Mouse (Mus musculus): ENCODE results near the gene Sncb. TPM values are rescaled to one million over a fixed set of nuclear protein-coding genes. Genes with fewer than 3 reads are reported as not detected.
"Not testable (repeated sequence)": the region's sequence is repeated elsewhere in the genome, so short reads cannot be mapped to it uniquely, and the experiment has no call there.

Sncb gene
- total RNA-seq (2021): 0.96 and 2.5 TPM in 2 replicates
- long read RNA-seq, experiment 1, partial matches to known transcripts: 0 of 2 reads
- long read RNA-seq, experiment 1, other reads (novel, unspliced or antisense): 0 of 2 reads
- long read RNA-seq, experiment 2: 0 reads

DNA sequence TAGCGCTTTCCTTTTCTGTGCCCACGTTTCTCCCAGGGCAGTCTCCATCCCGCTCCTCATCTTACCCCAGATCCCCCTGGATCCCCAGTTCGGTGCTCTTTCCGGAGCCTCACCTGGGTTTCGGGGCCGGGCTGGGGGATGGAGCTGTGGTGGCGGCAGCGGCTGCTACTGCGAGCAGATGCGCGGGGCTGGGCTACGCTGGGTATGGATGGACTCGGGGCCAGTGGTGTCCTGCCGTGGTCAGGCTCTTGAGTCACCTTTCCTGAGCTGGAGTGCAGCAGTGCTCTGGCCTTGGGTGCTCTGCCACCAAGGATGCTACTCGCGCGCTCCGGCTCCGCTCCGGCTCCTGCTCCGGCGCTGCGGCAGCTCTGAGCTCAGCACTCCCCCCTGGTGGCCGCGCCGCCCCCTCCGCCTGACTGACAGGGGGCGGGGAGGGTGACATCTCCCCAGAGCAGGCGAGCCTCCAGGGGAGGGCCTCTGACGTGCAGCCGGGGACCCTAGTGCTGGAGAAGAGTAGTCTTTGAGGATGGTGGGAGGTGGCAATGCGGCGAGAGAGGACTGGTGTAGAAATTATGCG is at the start of gene Sncb:
Gene Sncb, minus strand, starts transcription at position 404 of the 577 bp plus-strand sequence.
- DNase-seq: peak; percentile 85

DNA sequence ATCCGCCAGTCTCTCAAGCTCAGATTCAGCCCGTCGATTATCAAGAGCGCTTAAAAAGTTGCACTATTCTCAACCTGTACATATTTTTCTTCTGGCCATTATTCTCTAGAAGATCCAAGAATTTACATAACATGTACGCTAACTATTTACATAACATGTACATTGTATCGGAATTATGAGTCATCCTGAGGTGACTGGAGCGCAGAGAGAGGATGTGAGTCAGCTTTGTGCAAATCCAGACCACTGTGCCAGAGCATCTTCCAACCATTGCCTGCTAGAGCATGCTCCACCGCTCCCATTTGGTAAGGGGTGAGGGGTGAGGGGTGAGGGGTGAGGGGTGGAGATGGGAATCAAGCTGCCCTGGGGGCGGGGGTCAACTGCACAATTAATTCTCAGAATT is 47.0 kb upstream of the Sncb start:
- no peak for DNase-seq

DNA sequence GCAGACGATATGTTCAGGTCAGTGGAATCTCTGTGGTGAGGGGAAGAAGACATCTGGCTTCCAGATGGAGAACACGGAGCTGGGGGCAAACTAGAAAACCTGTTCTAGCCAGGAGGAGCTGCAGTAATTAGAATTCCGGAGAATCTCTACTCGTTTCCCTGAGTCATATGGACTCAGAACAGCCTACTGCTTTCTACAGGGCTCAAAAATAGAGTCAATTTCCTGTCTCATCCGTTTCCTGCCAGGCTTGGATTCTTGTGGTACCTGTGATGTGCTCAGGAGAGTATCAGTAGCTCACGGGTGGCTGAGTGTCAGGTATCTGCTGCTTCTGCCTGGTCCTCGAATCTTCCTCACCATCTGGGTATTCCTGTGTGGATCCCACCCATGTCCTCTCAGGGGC is 45.1 kb upstream of the Sncb start:
- DNase-seq: no peak

DNA sequence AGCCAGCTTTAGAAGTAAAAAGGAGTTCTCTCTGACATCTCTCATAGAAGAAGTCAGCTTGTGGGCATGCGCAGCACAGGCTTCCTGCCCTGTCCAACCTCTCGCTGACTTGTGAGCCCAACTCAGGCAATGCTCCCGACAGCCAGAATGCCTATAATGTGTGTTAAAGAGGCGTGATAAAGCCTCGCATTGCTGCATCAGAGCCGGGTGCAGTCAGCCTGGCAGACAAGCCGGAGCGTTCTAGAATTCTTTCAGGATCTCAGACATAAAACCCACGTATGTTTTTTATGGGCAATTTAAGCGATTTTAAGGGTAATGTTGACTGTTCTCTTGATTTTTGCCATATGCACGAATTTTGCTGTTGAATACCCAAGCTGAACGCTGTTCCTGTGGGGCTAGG is 41.7 kb upstream of the Sncb start:
- DNase-seq: no peak

DNA sequence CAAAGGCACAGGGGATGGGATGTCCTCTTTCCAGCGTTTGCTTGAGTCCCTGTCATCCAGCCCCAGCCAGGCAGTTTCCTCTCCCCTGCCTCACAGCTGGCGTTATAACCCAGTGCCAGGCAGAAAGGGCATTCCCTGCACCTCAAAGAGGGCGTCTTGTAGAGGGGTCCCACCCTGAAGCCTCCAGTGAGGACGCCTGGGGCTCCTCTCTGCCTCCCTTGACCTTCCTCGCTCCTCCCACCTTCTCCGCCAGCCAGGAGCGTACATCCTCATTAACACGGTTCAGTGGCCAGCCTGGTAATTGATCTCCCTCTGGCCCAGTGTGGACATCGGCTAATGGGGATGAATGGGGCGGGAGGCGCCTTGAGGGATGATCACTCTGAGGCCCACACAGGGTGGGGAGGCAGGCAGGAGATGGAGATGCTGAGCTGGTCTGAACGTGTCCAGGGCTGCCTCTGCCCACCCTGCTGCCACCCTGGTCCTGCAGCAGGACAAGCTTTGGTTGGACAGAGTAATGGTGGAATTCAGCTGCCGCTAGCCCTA is 40.1 kb upstream of the Sncb start:
- no peak for DNase-seq

DNA sequence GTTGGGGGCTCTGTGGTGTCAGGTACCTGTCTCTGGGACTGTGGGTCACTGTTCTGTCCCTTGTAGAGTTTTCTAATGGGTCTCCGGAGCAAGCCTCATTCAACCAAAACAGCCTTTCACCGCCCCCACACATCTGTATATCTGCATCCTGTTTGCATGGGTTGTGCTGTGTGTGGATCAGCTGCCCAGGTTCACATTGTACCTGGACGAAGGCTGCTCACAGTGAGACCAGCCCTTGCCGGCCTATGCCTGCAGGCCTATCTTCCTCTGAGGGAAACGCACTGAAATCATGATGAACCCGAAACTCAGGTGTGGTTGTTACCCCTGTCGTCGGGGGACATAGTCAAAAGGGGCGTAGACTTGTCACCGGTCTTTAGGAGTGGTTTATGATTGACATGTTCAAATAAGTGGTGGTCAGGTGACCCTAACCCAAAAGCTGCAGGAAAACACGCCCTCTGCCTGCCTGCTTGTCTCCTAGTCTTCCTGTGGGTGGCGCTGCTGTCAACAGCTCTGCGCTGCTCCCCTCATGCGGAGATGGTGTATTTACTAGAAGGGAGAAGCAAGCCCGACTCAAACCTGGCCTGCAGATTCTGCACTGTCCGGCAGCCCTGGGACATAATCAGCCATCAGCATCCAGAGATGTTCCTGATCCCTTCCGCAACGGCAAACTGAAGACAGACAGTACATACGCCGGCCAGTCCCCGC is 38.9 kb upstream of the Sncb start:
- peak; percentile 52 for DNase-seq

DNA sequence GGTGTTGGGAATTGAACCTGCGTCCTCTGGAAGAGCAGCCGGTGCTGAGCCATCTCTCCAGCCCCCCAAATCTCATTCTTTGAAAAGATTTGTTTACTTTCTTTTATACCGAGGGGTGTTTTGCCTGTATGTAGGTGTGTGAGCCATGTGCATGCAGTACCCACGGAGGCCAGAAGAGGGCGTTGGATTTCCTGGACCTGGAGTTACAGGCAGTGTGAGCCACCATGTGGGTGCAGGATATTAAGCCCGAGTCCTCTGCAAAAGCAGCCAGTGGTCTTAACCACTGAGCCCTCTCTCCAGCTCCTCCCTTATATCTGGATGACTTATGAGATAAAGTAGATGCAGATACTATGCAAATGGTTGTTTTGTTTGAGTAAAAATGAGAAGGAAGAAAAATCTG is 36.6 kb upstream of the Sncb start:
- DNase-seq: no peak

DNA sequence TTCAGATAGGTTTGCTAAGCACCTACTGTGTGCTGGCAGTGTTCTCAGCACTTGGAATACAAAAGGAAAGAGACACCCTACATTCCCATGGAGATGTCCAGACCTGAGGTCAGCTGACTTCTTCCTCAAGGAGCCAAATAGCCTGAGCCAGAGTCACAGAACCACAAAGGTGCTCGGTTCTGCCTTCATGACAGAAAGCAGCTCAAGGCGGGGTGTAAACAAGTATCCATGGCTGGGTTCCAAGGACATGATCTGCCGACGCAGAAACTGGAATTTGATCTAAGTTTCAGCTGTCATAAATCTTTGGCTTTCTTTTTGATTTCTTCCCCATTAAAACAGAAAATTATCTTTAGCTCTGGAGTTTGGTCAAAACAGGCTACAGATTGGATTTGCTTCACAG is 33.8 kb upstream of the Sncb start:
- peak; percentile 31 for DNase-seq

DNA sequence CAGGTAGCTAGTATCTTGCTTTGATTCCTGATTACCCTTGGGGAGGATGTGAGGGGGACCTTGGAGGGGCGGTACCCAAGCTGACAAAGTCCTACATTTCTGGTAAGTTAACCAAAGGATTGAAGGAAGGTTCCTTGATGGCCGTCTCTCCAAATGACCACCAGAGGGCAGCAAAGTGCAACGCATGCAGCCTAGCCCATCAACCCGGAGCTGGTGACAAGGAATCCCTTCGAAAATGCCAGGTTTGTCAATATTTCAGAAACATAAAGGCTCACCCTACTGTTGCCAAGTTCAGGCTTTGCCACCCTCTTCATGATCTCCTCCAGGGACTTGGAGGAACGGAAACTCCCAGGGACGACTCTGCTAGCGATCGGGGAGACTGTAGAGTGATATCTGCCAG is 33.3 kb upstream of the Sncb start:
- peak; percentile 84 for DNase-seq

DNA sequence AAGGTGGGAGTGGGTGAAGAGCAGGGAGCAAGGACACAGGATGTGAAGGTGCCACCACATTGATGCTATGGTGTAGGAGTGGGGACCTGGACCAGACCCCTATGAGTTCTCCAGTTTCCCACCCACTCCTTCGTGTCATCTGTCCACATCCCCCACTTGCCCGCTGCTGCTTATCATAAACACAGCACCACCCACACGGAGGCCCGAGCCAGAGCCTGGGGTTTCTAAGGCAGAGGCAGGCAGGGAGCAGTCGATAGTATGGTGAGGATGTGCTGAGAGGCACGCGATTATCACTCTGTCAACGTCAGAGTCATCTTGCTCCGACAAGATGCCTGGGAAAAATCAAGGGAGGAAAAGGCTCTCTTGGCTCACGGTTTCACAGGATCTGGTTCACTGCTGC is 32.3 kb upstream of the Sncb start:
- no peak for DNase-seq

DNA sequence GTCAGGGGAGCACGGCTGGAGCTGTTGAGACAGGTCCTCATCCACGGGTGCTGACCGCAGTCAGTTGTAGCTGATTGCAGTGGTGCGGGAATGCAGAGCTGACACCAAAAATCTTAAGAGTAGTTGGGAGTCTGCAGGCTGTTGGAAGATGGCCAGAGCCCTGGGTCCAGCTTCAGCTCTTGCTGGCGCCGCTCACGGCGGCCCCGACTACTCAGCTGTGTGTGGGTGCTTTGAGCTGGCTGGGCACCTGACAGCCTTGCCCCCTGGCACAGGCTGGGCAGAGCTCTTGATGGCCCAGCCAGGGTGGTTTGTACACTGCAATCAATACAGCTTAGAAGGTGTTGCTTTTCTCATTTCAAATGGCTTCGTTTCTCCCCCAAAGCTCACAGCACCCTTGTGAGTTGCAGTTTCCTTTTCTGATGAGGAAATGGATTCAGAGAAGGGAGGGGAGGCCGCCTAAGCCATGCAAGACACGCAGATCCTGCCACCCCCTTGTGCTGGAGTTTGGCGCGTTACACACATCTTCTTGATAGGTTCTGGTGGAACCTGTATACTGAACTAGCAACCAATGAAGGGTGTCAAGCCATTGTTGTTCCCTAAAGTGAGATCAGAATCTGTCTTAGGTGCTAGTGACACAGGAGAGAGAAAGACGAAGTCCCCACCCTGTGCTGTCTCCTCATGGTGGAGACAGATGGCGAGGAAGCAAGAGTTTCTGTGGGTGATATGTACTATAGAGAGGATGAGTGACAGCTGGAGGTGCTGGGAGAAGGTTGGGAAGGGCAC is 31.7 kb upstream of the Sncb start:
- DNase-seq: no peak

DNA sequence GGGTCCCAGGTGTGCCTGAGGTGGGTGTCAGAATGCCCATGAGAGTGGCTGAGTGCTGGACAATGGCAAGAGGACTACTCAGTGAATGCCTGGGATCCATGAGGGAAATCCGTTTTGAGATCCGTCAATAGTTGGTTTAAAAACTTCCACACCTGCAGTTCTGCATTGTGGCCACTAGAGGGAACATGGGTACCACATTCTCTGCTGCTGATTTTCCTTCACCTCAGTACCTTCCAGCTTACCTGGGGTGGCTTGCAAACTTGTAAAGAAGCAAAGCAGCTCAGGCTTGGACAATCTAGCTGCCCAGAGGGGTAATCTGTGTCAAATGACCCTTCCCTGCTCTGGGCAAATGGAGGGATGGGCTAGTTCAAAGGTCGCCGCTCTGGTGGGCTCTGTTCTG is 31.0 kb upstream of the Sncb start:
- DNase-seq: peak; percentile 44

DNA sequence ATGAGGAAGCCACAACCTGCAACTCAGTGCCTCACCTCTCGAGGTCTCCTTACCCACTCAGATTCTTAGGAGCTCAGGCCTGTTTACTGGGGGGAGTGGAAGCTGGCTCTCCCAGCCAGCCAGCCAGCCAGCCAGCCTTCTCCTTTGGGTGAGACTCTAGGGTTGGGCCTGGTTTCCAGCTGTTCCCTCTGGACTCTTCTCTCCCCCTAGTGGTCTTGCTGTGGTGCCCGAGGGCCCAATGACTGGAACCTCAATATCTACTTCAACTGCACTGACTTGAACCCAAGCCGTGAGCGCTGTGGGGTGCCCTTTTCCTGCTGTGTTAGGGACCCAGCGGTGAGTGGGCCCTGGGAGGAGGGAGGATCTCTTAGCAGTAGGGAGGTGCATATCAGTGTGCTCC is 28.4 kb upstream of the Sncb start:
- no peak for DNase-seq

DNA sequence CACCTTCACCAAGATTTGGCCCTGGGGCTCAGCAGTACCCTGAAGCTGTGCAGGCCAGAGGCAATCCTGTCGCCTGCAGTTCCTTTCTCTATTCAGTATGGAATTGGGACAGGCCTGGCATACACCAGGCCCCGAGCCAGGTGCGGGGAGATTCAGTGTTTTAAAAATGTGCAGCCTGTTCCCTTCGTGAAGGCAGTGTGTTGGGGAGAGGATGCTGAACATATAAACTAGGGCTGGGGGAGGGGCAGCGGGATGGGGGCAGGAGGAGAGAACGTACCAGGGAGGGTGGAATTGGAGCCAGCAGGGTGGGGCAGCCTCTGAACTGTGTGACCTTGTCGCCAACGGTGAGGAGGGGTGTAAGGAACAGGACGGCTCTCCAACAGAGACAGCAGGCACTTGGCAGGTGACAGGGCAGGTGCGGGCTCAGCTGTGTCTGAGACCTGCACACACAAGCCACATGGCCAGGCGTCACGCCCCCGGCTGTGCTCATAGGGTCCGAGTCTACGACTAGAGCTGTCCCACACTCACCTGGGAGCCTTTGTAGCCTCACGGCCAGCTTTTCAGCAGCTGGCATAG is 27.7 kb upstream of the Sncb start:
- no peak for DNase-seq

DNA sequence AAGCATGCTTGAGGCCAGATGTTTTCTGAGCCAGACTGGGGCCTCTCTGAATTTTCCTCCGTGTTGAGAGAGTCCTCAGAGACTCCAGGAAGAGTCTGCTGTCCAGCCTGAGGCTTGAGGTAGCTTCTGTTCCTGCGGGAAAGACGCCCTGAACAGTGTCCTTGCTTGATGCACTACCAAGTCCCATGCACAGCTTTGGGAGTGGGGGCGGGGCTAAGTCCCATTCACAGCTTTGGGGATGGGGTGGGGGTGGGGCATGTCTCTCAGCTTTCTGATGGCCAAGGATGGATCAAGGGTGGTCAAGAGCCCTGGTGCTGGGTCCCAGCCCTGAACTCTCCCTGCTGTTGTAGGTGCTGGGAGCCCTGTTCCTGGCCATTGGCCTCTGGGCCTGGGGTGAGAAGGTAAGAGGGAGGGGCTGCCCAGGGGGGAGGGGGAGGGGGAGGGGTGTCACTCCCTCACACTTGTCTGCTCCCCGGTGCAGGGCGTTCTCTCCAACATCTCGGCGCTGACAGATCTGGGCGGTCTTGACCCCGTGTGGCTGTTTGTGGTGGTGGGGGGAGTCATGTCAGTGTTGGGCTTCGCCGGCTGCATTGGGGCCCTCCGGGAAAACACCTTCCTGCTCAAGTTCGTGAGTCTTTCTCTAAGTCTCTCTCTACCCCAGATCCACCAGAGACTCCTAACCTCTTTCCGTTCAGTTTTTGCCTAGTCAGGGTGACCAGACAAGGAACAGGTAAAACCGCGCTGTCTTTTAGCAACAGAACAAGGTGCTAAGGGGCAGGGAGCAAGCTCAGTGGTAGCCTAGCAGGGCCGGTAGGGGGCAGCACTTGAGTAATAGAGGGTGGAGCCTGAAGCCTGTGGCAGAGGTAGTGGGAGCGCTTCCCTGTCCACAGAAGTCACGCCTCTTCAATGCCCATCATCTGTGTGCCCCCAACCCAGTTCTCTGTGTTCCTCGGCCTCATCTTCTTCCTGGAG is 26.1 kb upstream of the Sncb start:
- peak; percentile 58 for DNase-seq

DNA sequence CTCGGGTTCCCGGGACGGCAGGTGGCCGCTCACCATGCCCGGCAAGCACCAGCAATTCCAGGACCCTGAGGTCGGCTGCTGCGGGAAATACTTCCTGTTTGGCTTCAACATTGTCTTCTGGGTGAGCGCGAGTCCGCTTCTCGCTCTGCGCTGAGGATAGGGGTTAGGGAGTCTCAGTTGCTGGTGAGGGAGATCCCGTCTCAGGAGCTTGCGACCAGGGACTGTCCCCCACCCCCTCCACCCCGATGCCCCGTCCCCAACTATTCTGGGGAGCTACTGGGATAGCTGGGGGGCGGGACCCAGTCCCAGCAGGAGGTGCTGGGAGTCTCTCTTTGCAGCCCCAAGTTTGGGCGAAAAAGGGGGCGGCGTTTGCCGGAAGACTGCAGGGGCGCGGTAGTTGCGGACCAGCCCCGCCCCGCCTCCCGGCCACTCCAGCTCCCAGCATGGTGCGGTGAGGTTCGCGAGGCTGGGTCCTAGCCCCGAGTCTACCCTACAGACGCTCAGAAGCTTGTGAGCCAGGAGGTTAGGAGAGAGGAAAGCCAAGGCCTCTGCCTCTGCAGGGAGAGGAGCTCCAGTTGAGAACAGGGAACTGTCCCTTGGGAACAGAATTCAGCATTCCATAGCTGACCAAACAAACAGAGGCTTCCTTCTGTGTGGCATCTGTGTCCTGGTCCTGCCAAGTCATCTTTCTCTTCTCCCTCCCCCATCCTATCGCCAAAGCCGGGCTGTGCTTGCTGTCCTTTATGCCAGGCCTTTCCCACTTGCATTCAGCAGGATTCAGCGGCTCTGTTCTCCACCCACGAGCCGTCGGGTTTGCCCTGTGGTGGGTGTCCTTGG is 23.4 kb upstream of the Sncb start:
- peak; percentile 80 for DNase-seq

DNA sequence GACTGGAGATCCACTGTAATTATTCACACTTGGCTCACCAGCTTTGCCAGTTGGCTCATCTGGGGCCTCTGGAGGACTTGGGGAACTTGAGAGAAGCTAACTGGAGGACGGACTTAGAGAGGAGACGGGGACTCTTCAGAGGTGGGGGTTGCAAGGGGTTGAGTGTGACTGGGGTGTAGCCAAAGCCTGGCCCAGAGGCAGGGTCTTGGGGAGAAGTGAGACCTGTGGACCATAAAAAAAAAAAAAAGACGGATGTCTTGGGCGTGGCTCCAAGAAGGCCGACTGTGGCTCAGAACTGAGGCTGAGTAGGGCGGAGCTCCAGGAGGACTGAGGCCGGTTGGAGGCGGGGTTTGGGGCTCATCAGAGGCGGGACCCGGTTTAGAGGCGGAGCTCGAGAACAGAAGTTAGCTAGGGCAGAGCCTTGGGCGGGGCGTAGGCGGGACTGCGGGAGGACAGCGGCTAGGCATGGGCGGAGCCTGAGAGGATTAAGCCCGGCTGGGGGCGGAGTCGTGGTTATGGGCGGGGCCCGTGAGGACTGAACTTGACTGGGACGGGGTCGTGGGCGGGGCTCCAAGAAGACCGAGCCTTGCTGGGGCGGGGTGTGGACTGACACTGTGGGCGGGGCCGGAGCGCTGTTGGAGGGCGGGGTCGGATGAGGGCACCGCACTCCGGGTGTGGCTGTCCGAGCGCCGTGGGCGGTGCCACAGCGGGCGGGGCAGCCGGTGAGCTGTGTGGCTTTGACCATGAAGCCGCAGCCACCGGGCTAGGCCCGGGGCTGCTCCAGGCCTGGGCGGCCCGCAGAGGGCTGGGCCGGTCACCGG is 22.6 kb upstream of the Sncb start, which contains the start of gene Tspan17:
Gene Tspan17, plus strand, starts transcription at position 638 of the 821 bp plus-strand sequence.
- DNase-seq: peak; percentile 100

DNA sequence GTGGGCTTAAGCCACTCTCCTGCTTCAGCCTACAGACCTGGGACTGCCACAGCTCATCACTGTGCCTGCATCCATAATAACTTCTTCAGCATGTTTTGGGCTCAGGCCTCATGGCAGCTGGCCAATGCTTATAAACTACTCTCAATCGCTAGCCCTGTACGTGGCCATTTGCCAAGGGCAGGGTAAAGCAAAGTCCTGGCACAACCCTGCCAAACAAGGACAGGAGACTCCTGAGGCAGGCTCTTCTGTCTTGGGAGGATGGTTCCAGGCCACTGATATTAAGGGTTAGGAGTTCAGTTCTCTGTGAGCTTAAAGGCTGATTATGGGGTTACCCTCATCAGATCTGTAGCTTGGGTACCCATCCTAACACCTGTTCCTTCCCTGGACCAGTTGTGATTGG is 21.2 kb upstream of the Sncb start:
- not testable (repeated sequence) for DNase-seq

DNA sequence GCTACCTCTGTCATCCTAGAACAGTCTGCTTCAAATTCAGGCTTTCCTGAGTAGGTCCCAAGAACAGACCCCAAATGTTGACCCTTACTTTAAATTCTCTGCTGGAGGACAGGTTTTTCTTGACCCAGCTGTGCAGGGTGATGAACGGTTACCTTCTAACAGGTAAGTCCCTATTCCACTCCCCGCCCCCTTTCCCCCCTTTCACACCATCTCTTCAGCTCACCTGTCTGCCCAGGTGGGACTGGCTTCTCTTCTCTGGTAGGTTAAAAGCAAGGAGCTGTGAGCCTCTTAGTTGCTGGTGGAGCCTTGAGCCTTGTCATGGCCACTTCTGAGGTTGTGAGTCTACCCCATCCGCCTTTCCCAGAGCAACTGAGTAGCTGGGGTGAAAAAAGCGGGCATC is 17.3 kb upstream of the Sncb start, which contains the start of gene Eif4e1b:
Gene Eif4e1b, plus strand, starts transcription at position 301 of the 400 bp plus-strand sequence.
- DNase-seq: no peak
